Mouse (Mus musculus) erythroblast, embryonic 14.5 days (primary cell): ENCODE results near the gene Coq8a. TPM values are rescaled to one million over a fixed set of nuclear protein-coding genes. Genes with fewer than 3 reads are reported as not detected.

Experiments
- H3K27me3 ChIP-seq: 2 replicates; pipeline ENCODE4 v1.6.1; 2012; ENCODE audit warnings: inconsistent platforms; ENCODE audit not compliant: control insufficient read depth
- H3K36me3 ChIP-seq: 2 replicates; pipeline ENCODE4 v1.6.1; 2012; ENCODE audit warnings: mild to moderate bottlenecking, inconsistent platforms; ENCODE audit not compliant: control insufficient read depth
- H3K4me1 ChIP-seq: 2 replicates; pipeline ENCODE4 v1.6.1; 2012; ENCODE audit warnings: inconsistent platforms; ENCODE audit not compliant: control insufficient read depth
- H3K4me3 ChIP-seq: replicated peaks from 2 replicates; pipeline ENCODE3; 2012; ENCODE audit warnings: moderate library complexity, mild to moderate bottlenecking, inconsistent platforms
- H3K9me3 ChIP-seq: 2 replicates; pipeline ENCODE4 v1.6.1; 2012; ENCODE audit warnings: low read length, inconsistent platforms, mixed read lengths; ENCODE audit not compliant: control insufficient read depth
- GATA1 ChIP-seq: IDR thresholded peaks from 2 replicates; pipeline ENCODE4 v1.6.1; 2012; ENCODE audit warnings: low read length, inconsistent platforms, mixed read lengths
- TAL1 ChIP-seq: IDR thresholded peaks from 3 replicates; pipeline ENCODE4 v1.6.1; 2012; ENCODE audit warnings: low read length, inconsistent platforms, mixed read lengths
- polyA plus RNA-seq: library from polyadenylated mRNA; stranded (reverse); fragments of >175 nt; gene quantifications from 2 replicates; pipeline ENCODE4 v1.2.3, GENCODE M21; 2012

Gene Coq8a
- polyA plus RNA-seq, 1 experiment, result 0.41 TPM

GRCm38 (mm10) chr1:180191651-180192220 lies 7.7 kb downstream of the Coq8a start:
- Histone ChIP-seq H3K4me3 (no peak overlapping the region), H3K4me1 (peaks cover 29% of the 10 kb centered on the region)

DNA sequence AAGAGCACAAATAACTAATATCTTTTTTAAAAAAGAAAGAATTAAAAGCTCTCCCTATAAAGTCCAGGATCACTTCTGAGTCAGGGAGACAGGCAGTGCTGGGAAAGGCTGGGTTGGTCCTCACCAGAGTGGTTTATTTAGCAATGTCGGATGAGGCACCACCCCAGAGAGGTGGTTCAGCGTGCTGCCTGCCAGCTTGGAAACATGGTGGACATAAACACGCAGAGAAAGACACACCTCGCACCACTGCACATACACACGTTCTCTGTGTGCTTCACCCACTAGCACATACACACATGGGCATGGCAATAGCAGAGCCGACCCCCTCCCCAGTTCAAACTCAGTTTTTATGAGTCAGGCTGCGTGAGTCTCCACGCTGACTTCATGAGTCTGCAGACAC lies 8.3 kb downstream of the Coq8a start:
- no peak overlapping the region for H3K4me3 ChIP-seq
- H3K9me3 ChIP-seq, result no peaks in the 10 kb centered on the region
- no peaks in the 10 kb centered on the region for H3K36me3 ChIP-seq
- no peak for TF ChIP-seq GATA1
- no peak for TF ChIP-seq TAL1
- peaks cover 10% of the 10 kb centered on the region for H3K27me3 ChIP-seq
- peaks cover 24% of the 10 kb centered on the region for H3K4me1 ChIP-seq

More at GRCm38 (mm10) chr1:180191651-180192220, 7.7 kb downstream of the Coq8a start:
- H3K9me3 ChIP-seq, result no peaks in the 10 kb centered on the region
- TF ChIP-seq TAL1, result no peak
- no peak for TF ChIP-seq GATA1
- peaks cover 10% of the 10 kb centered on the region for H3K27me3 ChIP-seq
- H3K36me3 ChIP-seq, result no peaks in the 10 kb centered on the region

- Histone ChIP-seq H3K27me3 (peaks cover 4% of the 10 kb centered on the region; the same call in 1 of the 2 replicates), H3K4me3 (no peak overlapping the region), H3K36me3 (no peaks in the 10 kb centered on the region), H3K9me3 (no peaks in the 10 kb centered on the region), H3K4me1 (peaks cover 16% of the 10 kb centered on the region)
- TF ChIP-seq GATA1, result no peak
- TF ChIP-seq TAL1, result no peak
Measured at GRCm38 (mm10) chr1:180188951-180189350, 10.5 kb downstream of the Coq8a start.

GRCm38 (mm10) chr1:180186371-180186770 lies 13.0 kb downstream of the Coq8a start:
- Histone ChIP-seq H3K36me3 (no peaks in the 10 kb centered on the region), H3K27me3 (no peaks in the 10 kb centered on the region), H3K4me3 (no peak overlapping the region), H3K4me1 (peaks cover 19% of the 10 kb centered on the region), H3K9me3 (no peaks in the 10 kb centered on the region)
- no peak for TF ChIP-seq GATA1
- TF ChIP-seq TAL1, result no peak

DNA sequence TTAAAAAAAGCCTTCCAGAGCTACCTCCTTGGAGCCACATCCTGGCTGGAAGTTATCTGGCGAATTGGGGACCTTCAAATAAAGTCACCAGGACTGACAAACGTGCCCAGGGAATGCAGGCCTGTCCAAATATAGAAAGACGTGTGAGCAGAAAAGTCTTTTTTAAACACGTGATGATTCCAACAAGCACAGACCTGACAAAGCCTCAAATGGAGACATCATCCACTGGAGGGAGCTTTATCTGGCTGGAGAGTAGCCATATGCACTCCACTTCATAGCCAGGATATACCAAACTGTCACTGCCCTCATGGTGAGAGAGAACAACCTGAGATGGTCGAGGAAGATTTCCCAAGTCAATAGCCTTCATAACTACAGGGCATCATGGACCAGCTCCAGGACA lies 13.5 kb downstream of the Coq8a start:
- H3K27me3 ChIP-seq, result no peaks in the 10 kb centered on the region
- TF ChIP-seq GATA1 (no peak), TAL1 (no peak)
- peaks cover 19% of the 10 kb centered on the region for H3K4me1 ChIP-seq
- peaks cover 2% of the 10 kb centered on the region; the same call in 1 of the 2 replicates for H3K36me3 ChIP-seq
- H3K9me3 ChIP-seq, result no peaks in the 10 kb centered on the region
- no peak overlapping the region for H3K4me3 ChIP-seq

DNA sequence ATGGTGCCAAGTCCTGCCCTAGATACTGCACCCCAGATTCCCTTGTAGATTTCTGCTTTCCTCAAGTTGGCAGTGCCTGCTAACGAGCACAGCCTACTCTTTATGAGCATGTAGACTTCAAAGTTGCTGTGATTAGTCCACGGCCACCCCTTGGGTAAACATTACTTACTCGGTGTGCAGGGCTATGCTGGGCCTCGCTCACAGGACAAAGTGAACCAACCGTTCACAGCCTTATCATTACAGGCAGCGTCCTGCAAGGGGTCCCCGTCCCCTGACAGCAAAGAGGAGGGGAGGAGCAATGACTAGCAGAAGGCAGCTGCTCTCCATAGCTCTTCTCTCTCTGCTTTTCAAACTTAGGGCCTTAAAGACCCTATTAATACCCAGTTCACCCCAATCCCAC lies 14.6 kb downstream of the Coq8a start:
- peaks cover 2% of the 10 kb centered on the region; the same call in 1 of the 2 replicates for H3K36me3 ChIP-seq
- no peak overlapping the region for H3K4me3 ChIP-seq
- peaks cover 19% of the 10 kb centered on the region for H3K4me1 ChIP-seq
- no peaks in the 10 kb centered on the region for H3K9me3 ChIP-seq
- no peaks in the 10 kb centered on the region for H3K27me3 ChIP-seq
- TF ChIP-seq GATA1 (no peak), TAL1 (no peak)

GRCm38 (mm10) chr1:180183525-180184159 lies 15.8 kb downstream of the Coq8a start:
- peaks cover 19% of the 10 kb centered on the region for H3K4me1 ChIP-seq
- H3K4me3 ChIP-seq, result no peak overlapping the region
- H3K36me3 ChIP-seq, result peaks cover 5% of the 10 kb centered on the region
- H3K9me3 ChIP-seq, result no peaks in the 10 kb centered on the region
- H3K27me3 ChIP-seq, result no peaks in the 10 kb centered on the region
- TF ChIP-seq TAL1 (no peak), GATA1 (no peak)

GRCm38 (mm10) chr1:180182731-180183130 lies 16.7 kb downstream of the Coq8a start:
- Histone ChIP-seq H3K9me3 (no peaks in the 10 kb centered on the region), H3K4me1 (peaks cover 19% of the 10 kb centered on the region), H3K27me3 (no peaks in the 10 kb centered on the region), H3K36me3 (peaks cover 10% of the 10 kb centered on the region), H3K4me3 (no peak overlapping the region)
- no peak for TF ChIP-seq TAL1
- no peak for TF ChIP-seq GATA1

GRCm38 (mm10) chr1:180181966-180182319 lies 17.5 kb downstream of the Coq8a start:
- H3K27me3 ChIP-seq, result no peaks in the 10 kb centered on the region
- no peaks in the 10 kb centered on the region for H3K9me3 ChIP-seq
- peaks cover 10% of the 10 kb centered on the region for H3K36me3 ChIP-seq
- peaks cover 19% of the 10 kb centered on the region for H3K4me1 ChIP-seq
- TF ChIP-seq TAL1, result no peak
- TF ChIP-seq GATA1, result no peak
- H3K4me3 ChIP-seq, result no peak overlapping the region
